Mouse (Mus musculus): ENCODE results near the gene Smok3c. TPM values are rescaled to one million over a fixed set of nuclear protein-coding genes. Genes with fewer than 3 reads are reported as not detected.

Gene Smok3c
- total and polyA plus RNA-seq, 3 experiments, result not detected

DNA sequence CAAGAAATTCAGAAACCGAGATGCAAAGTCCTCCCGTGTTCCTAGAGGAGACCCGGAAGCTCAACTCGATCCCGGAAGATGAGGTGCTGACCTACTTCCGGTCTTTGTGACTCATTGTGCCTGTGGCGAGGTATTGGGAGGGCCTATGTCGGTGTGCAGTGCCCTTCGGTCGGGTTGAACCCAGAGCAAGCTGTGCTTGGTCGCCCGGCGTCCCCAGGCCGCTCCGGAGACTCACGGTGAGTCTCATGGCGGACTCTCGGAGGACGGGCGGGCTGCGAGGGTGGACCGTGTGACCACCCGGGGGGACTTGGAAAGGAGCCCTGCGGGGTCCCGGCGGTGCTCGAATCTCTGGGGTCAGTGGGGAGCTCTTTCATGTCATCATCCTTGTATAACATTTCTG, 32.0 kb downstream of the Smok3c start, which contains the start of gene Zkscan1:
TSS of gene Zkscan1 (plus strand) at position 89 of the 400 bp plus-strand sequence.
- H3K4me1 ChIP-seq (ENCODE audit: control insufficient read depth in 1 of 2, insufficient read depth in 2 of 2), result peaks cover 0 to 49% of the 10 kb centered on the region in 2 experiments; a peak in 2 of 4 replicates
- H3K27ac ChIP-seq (ENCODE audit: insufficient read depth, low read depth), result peak within 1 kb of the TSS; percentile 25; the same call in 1 of the 2 replicates
- H3K79me2 ChIP-seq (replicated peaks; ENCODE audit: control insufficient read depth, extremely low read depth, insufficient read depth, poor library complexity, severe bottlenecking), result peaks cover 43% of the 10 kb centered on the region
- peaks cover 7 to 28% of the 10 kb centered on the region in 2 experiments for H3K36me3 ChIP-seq (replicated peaks in 1 of 2; ENCODE audit: control insufficient read depth in 1 of 2, insufficient read depth in 1 of 2, low read length in 1 of 2)
- DNase-seq (ENCODE audit: extremely low read depth), result peak; percentile 94
- in situ Hi-C loops (cut with MboI; ENCODE audit: low pct_ligation_motif_present, low pct_unique_long_range_greater_than_20kb, low sequenced_read_pairs), result no loop called here
- dilution Hi-C loops (cut with MboI; ENCODE audit: extremely low pct_ligation_motif_present, extremely low pct_unique_long_range_greater_than_20kb, low sequenced_read_pairs), result no loop called here
- H3K9me3 ChIP-seq (replicated peaks; ENCODE audit: low read length), result no peaks in the 10 kb centered on the region
- TF ChIP-seq USF2 (conservative IDR thresholded peaks at IDR 0.05; ENCODE audit: low read depth, low read length) (no peak), SMC3 (IDR thresholded peaks at IDR 0.05; ENCODE audit: low read depth, low read length) (no peak), E2F4 (IDR thresholded peaks at IDR 0.05; ENCODE audit: insufficient replicate concordance, low read depth, low read length) (no peak), ZMIZ1 (IDR thresholded peaks at IDR 0.05; ENCODE audit: low read depth, low read length) (peak; percentile 68; the same call in 1 of the 2 replicates), MAFK (IDR thresholded peaks at IDR 0.05; ENCODE audit: insufficient replicate concordance, low read length) (no peak), TBP (conservative IDR thresholded peaks at IDR 0.05; ENCODE audit: low read depth, low read length) (peak; percentile 94), ZKSCAN1 (IDR thresholded peaks at IDR 0.05; ENCODE audit: borderline replicate concordance, low read depth, low read length) (no peak), IRF4 (IDR thresholded peaks at IDR 0.05; ENCODE audit: low read depth, low read length) (no peak), SIN3A (IDR thresholded peaks at IDR 0.05; ENCODE audit: low read length) (peak; percentile 90), NELFE (IDR thresholded peaks at IDR 0.05; ENCODE audit: low read depth, low read length) (peak; percentile 94), ELF1 (IDR thresholded peaks at IDR 0.05; ENCODE audit: low read depth, low read length) (peak; percentile 98), JUND (conservative IDR thresholded peaks at IDR 0.05; ENCODE audit: low read depth, low read length) (peak; percentile 54; the same call in 1 of the 2 replicates), CHD1 (IDR thresholded peaks at IDR 0.05; ENCODE audit: low read depth, low read length) (no peak), MEF2A (IDR thresholded peaks at IDR 0.05; ENCODE audit: borderline replicate concordance, low read depth, low read length) (no peak), UBTF (IDR thresholded peaks at IDR 0.05; ENCODE audit: low read depth, low read length) (no peak), HCFC1 (IDR thresholded peaks at IDR 0.05; ENCODE audit: low read depth, low read length) (peak; percentile 90), CHD2 (IDR thresholded peaks at IDR 0.05; ENCODE audit: low read length) (no peak), EP300 (IDR thresholded peaks at IDR 0.05; ENCODE audit: low read length) (no peak), PAX5 (IDR thresholded peaks at IDR 0.05; ENCODE audit: low read length) (no peak), ETS1 (conservative IDR thresholded peaks at IDR 0.05; ENCODE audit: low read depth, low read length) (no peak), JUN (IDR thresholded peaks at IDR 0.05; ENCODE audit: insufficient read depth, low read depth, low read length) (peak; percentile 36; the same call in 1 of the 2 replicates), BHLHE40 (IDR thresholded peaks at IDR 0.05; ENCODE audit: low read depth, low read length) (no peak), RAD21 (IDR thresholded peaks at IDR 0.05; ENCODE audit: low read depth, low read length) (no peak), GABPA (IDR thresholded peaks at IDR 0.05; ENCODE audit: insufficient replicate concordance, low read depth, low read length) (peak; percentile 81), MAX (IDR thresholded peaks at IDR 0.05; ENCODE audit: low read length) (no peak), NRF1 (IDR thresholded peaks at IDR 0.05; ENCODE audit: low read depth, low read length) (no peak), RCOR1 (conservative IDR thresholded peaks at IDR 0.05; ENCODE audit: low read depth, low read length) (no peak), KAT2A (IDR thresholded peaks at IDR 0.05; ENCODE audit: insufficient replicate concordance, low read length) (peak; percentile 89; the same call in 1 of the 2 replicates), USF1 (IDR thresholded peaks at IDR 0.05; ENCODE audit: low read depth, low read length) (no peak), POLR2A (IDR thresholded peaks at IDR 0.05; ENCODE audit: low read depth, low read length) (peak; percentile 95), ZC3H11A (IDR thresholded peaks at IDR 0.05; ENCODE audit: low read depth, low read length) (no peak), MYC (IDR thresholded peaks at IDR 0.05; ENCODE audit: low read depth, low read length) (peak; percentile 85), POLR2AphosphoS2 (IDR thresholded peaks at IDR 0.05; ENCODE audit: low read depth, low read length) (peak; percentile 86; the same call in 1 of the 2 replicates), TCF12 (IDR thresholded peaks at IDR 0.05; ENCODE audit: low read depth, low read length) (peak; percentile 88), CTCF (conservative IDR thresholded peaks at IDR 0.05 in 1 of 2, IDR thresholded peaks at IDR 0.05 in 1 of 2; ENCODE audit: low read depth in 2 of 2, low read length in 2 of 2) (no peak), MXI1 (IDR thresholded peaks at IDR 0.05; ENCODE audit: low read depth, low read length) (0 out of 2 replicates have a peak, but pooled peaks have one; percentile 77), MAZ (IDR thresholded peaks at IDR 0.05; ENCODE audit: low read depth, low read length) (no peak), ZNF384 (IDR thresholded peaks at IDR 0.05; ENCODE audit: low read depth, low read length) (no peak)
- H3K4me3 ChIP-seq (replicated peaks in 1 of 3; ENCODE audit: low read depth in 2 of 3, low read length in 2 of 3, poor library complexity in 1 of 3), result peak within 1 kb of the TSS; percentile 73 to 100 (median 91)
- H3K27me3 ChIP-seq (replicated peaks), result no peaks in the 10 kb centered on the region
- peak within 1 kb of the TSS; percentile 98 for H3K4me2 ChIP-seq (ENCODE audit: insufficient read depth, low read depth, poor library complexity, severe bottlenecking)
- H3K9ac ChIP-seq (ENCODE audit: insufficient read depth, low read depth), result peak within 1 kb of the TSS; percentile 100
